Mouse (Mus musculus) liver, adult 2 months (tissue): Measurements from ENCODE around the gene Gmeb1. TPM values are rescaled to one million over a fixed set of nuclear protein-coding genes. Genes with fewer than 3 reads are reported as not detected.

Experiments used
- DNase-seq: peaks from one replicate; pipeline ENCODE4 v3.0.0-alpha.2; 2011; ENCODE audit warnings: low read depth, low spot score; ENCODE audit errors: extremely low read depth
- H3K27ac ChIP-seq: fragments of 200-500 bp; replicated peaks from 2 replicates; pipeline ENCODE4 v1.5.1; 2012; ENCODE audit warnings: low read depth, mild to moderate bottlenecking, control low read depth, inconsistent platforms, low read length; ENCODE audit not compliant: insufficient read depth
- H3K27me3 ChIP-seq: fragments of 200-500 bp; 2 replicates; pipeline ENCODE4 v1.6.1; 2012; ENCODE audit warnings: mild to moderate bottlenecking, moderate library complexity, low read length, inconsistent platforms; ENCODE audit not compliant: control insufficient read depth, insufficient read depth
- H3K36me3 ChIP-seq: fragments of 200-500 bp; 2 replicates; pipeline ENCODE4 v1.6.1; 2012; ENCODE audit warnings: low read length, inconsistent platforms; ENCODE audit not compliant: control insufficient read depth, insufficient read depth
- H3K4me1 ChIP-seq: fragments of 200-500 bp; 2 replicates; pipeline ENCODE4 v1.6.1; 2011; ENCODE audit warnings: low read length; ENCODE audit not compliant: control insufficient read depth, insufficient read depth
- H3K4me3 ChIP-seq: fragments of 200-500 bp; 2 replicates; pipeline ENCODE4 v1.5.1; 2011; ENCODE audit warnings: low read depth, mild to moderate bottlenecking, control low read depth, low read length, moderate library complexity; ENCODE audit not compliant: insufficient read depth
- H3K79me2 ChIP-seq: fragments of 200-500 bp; 2 replicates; pipeline ENCODE4 v1.6.1; 2012; ENCODE audit warnings: inconsistent platforms, mild to moderate bottlenecking, low read length, moderate library complexity; ENCODE audit not compliant: control insufficient read depth, insufficient read depth
- H3K9ac ChIP-seq: fragments of 200-500 bp; 2 replicates; pipeline ENCODE4 v1.6.1; 2012; ENCODE audit warnings: low read depth, mild to moderate bottlenecking, control low read depth, inconsistent platforms, low read length
- CTCF ChIP-seq: fragments of 200-500 bp; IDR thresholded peaks from 2 replicates; pipeline ENCODE4 v1.5.1; 2011; ENCODE audit warnings: low read depth, low read length, control low read depth
- POLR2A ChIP-seq: fragments of 200-500 bp; IDR thresholded peaks from 2 replicates; pipeline ENCODE4 v1.6.1; 2011; ENCODE audit warnings: low read length, control low read depth; ENCODE audit not compliant: insufficient read depth; ENCODE audit errors: extremely low read depth
- WGBS: fragments of 180-500 bp; shearing (Covaris S2); methylation state at CpG from one replicate; pipeline ENCODE4 v1.1.7; 2018; 5-methylcytosine and 5-hydroxymethylcytosine counted together
- polyA plus RNA-seq: library from polyadenylated mRNA; depleted of rRNA; stranded (reverse); fragments of >200 nt; gene quantifications from 2 replicates; pipeline ENCODE4 v1.2.3, GENCODE M21; 2012
- total RNA-seq: library from RNA; depleted of rRNA; stranded (reverse); fragments of >200 nt; gene quantifications from 2 replicates; pipeline ENCODE4 v1.2.3, GENCODE M21; 2014

The Gmeb1 gene
- total and polyA plus RNA-seq, 2 experiments: 3.3 to 6.0 TPM

GRCm38 (mm10) chr4:132194373-132194772 lies 67.0 kb downstream of the Gmeb1 start:
- H3K36me3 ChIP-seq: peaks cover 8% of the 10 kb centered on the region
- no peak overlapping the region for H3K4me3 ChIP-seq
- H3K27me3 ChIP-seq: no peaks in the 10 kb centered on the region
- H3K79me2 ChIP-seq: peaks cover 35% of the 10 kb centered on the region; the same call in 1 of the 2 replicates
- TF ChIP-seq CTCF (no peak), POLR2A (no peak)
- peaks cover 32% of the 10 kb centered on the region for H3K4me1 ChIP-seq
- WGBS: 83% methylated on average over 6 of the region's 6 CpGs
- H3K27ac ChIP-seq: peak overlapping the region; percentile 86
- no peak for DNase-seq
- peak overlapping the region; percentile 75; the same call in 1 of the 2 replicates for H3K9ac ChIP-seq

- no peak for DNase-seq
- no peaks in the 10 kb centered on the region for H3K4me1 ChIP-seq
- H3K9ac ChIP-seq: no peak overlapping the region
- H3K79me2 ChIP-seq: peaks cover 11% of the 10 kb centered on the region; the same call in 1 of the 2 replicates
- no peak overlapping the region for H3K4me3 ChIP-seq
- no peak overlapping the region for H3K27ac ChIP-seq
- no peaks in the 10 kb centered on the region for H3K27me3 ChIP-seq
- H3K36me3 ChIP-seq: peaks cover 34% of the 10 kb centered on the region
- TF ChIP-seq POLR2A (no peak), CTCF (no peak)
- WGBS: 67% methylated on average over 2 of the region's 2 CpGs
Observed at GRCm38 (mm10) chr4:132187826-132188401, 73.5 kb downstream of the Gmeb1 start.

- H3K36me3 ChIP-seq: peaks cover 30% of the 10 kb centered on the region
Observed at GRCm38 (mm10) chr4:132183162-132183561, 78.2 kb downstream of the Gmeb1 start.

GRCm38 (mm10) chr4:132181721-132182658 lies 79.4 kb downstream of the Gmeb1 start:
- Histone ChIP-seq H3K27me3 (no peaks in the 10 kb centered on the region), H3K79me2 (no peaks in the 10 kb centered on the region), H3K4me3 (no peak overlapping the region), H3K27ac (no peak overlapping the region), H3K4me1 (no peaks in the 10 kb centered on the region), H3K36me3 (peaks cover 27% of the 10 kb centered on the region), H3K9ac (no peak overlapping the region)
- no peak for TF ChIP-seq POLR2A
- TF ChIP-seq CTCF: peak; percentile 51
- WGBS: 68% methylated on average over 22 of the region's 22 CpGs
- peak; percentile 48 for DNase-seq

More at GRCm38 (mm10) chr4:132183162-132183561, 78.2 kb downstream of the Gmeb1 start:
- Histone ChIP-seq H3K4me1 (no peaks in the 10 kb centered on the region), H3K79me2 (no peaks in the 10 kb centered on the region), H3K27ac (no peak overlapping the region), H3K9ac (no peak overlapping the region), H3K4me3 (no peak overlapping the region), H3K27me3 (no peaks in the 10 kb centered on the region)
- no peak for DNase-seq
- WGBS: 91% methylated on average over 3 of the region's 3 CpGs
- TF ChIP-seq POLR2A (no peak), CTCF (no peak)

GRCm38 (mm10) chr4:132180710-132181109 lies 80.7 kb downstream of the Gmeb1 start:
- TF ChIP-seq CTCF: peak; percentile 42; the same call in 1 of the 2 replicates
- no peak for TF ChIP-seq POLR2A
- Histone ChIP-seq H3K27ac (no peak overlapping the region), H3K79me2 (no peaks in the 10 kb centered on the region), H3K4me1 (no peaks in the 10 kb centered on the region), H3K36me3 (peaks cover 20% of the 10 kb centered on the region), H3K9ac (no peak overlapping the region), H3K27me3 (no peaks in the 10 kb centered on the region), H3K4me3 (no peak overlapping the region)
- WGBS: 85% methylated on average over 9 of the region's 9 CpGs
- no peak for DNase-seq
